Mouse (Mus musculus): ENCODE results near the gene Casc3. TPM values are rescaled to one million over a fixed set of nuclear protein-coding genes. Genes with fewer than 3 reads are reported as not detected.

Casc3 gene
- polyA plus RNA-seq, 1 experiment from 2014 or later = 34.5 TPM

- ATAC-seq (replicated peaks; ENCODE audit: low FRiP score, low TSS enrichment, low read depth) (no peak), DNase-seq (ENCODE audit: low spot score) (no peak)
- H3K9ac ChIP-seq (ENCODE audit: low read length) = no peak overlapping the region
- peaks cover 47% of the 10 kb centered on the region for H3K36me3 ChIP-seq (ENCODE audit: control insufficient read depth, insufficient read depth, low read length)
- H3K9me3 ChIP-seq (ENCODE audit: control insufficient read depth, low read length) = no peaks in the 10 kb centered on the region
- no peak overlapping the region for H3K4me2 ChIP-seq (ENCODE audit: low read length)
- no peak overlapping the region for H3K27ac ChIP-seq (ENCODE audit: low read depth)
- H3K4me3 ChIP-seq (ENCODE audit: low read depth, low read length) = no peak overlapping the region
- 59% methylated on average over 4 of the region's 4 CpGs for WGBS
- H3K27me3 ChIP-seq (replicated peaks; ENCODE audit: control insufficient read depth, insufficient read depth, low read length) = no peaks in the 10 kb centered on the region
- H3K4me1 ChIP-seq (replicated peaks; ENCODE audit: control insufficient read depth, insufficient read depth, low read length) = no peaks in the 10 kb centered on the region
These were observed 67.3 kb downstream of the Casc3 start for GRCm38 (mm10) chr11:98872040-98872439.

DNA sequence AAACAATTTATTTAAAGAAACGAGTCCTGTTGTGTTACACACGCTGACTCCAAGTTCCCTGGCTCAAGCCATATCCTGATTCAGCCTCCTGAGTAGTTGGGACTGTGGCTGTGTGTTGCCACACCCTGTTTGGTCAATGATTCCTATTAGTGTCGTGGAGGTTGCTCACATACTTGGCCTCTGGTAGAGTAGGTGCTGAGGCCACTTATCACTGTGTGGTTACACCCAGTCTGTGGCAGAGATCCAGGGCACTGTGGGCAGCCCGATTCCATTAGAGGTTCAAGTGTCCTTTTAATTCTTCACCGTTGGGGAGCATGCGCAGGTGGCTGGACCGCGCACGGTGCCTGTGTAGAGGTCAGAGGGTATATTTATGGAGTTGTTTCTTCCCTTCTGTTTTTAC, 69.2 kb downstream of the Casc3 start:
- no peaks in the 10 kb centered on the region for H3K4me1 ChIP-seq (replicated peaks; ENCODE audit: control insufficient read depth, insufficient read depth, low read length)
- peaks cover 29% of the 10 kb centered on the region for H3K36me3 ChIP-seq (ENCODE audit: control insufficient read depth, insufficient read depth, low read length)
- no peaks in the 10 kb centered on the region for H3K9me3 ChIP-seq (ENCODE audit: control insufficient read depth, low read length)
- no peak overlapping the region for H3K27ac ChIP-seq (ENCODE audit: low read depth)
- no peak overlapping the region for H3K4me3 ChIP-seq (ENCODE audit: low read depth, low read length)
- ATAC-seq (replicated peaks; ENCODE audit: low FRiP score, low TSS enrichment, low read depth) (no peak), DNase-seq (ENCODE audit: low spot score) (no peak)
- H3K27me3 ChIP-seq (replicated peaks; ENCODE audit: control insufficient read depth, insufficient read depth, low read length) = no peaks in the 10 kb centered on the region
- no peak overlapping the region for H3K4me2 ChIP-seq (ENCODE audit: low read length)
- WGBS = 88% methylated on average over 9 of the region's 9 CpGs
- no peak overlapping the region for H3K9ac ChIP-seq (ENCODE audit: low read length)

GRCm38 (mm10) chr11:98877001-98877400, 72.3 kb downstream of the Casc3 start:
- Histone ChIP-seq H3K4me2 (ENCODE audit: low read length) (no peak overlapping the region), H3K4me1 (replicated peaks; ENCODE audit: control insufficient read depth, insufficient read depth, low read length) (no peaks in the 10 kb centered on the region), H3K36me3 (ENCODE audit: control insufficient read depth, insufficient read depth, low read length) (peaks cover 20% of the 10 kb centered on the region; the same call in 1 of the 2 replicates), H3K27ac (ENCODE audit: low read depth) (no peak overlapping the region), H3K4me3 (ENCODE audit: low read depth, low read length) (no peak overlapping the region), H3K27me3 (replicated peaks; ENCODE audit: control insufficient read depth, insufficient read depth, low read length) (no peaks in the 10 kb centered on the region), H3K9ac (ENCODE audit: low read length) (no peak overlapping the region), H3K9me3 (ENCODE audit: control insufficient read depth, low read length) (no peaks in the 10 kb centered on the region)
- 84% methylated on average over 9 of the region's 9 CpGs for WGBS
- ATAC-seq (replicated peaks; ENCODE audit: low FRiP score, low TSS enrichment, low read depth) (no peak), DNase-seq (ENCODE audit: low spot score) (no peak)

Other genes starting within 250 kb of the Casc3 start
- gene Ormdl3, start 217.5 kb upstream of the Casc3 start, polyA plus RNA-seq (2014; fragmentation: Nextera tagmentation; extraction: Ambion mirVana) = 7.2 and 8.5 TPM in 2 replicates
- gene Lrrc3c, start 206.6 kb upstream of the Casc3 start, polyA plus RNA-seq (2014; fragmentation: Nextera tagmentation; extraction: Ambion mirVana) = not detected in 2 replicates
- 1.2 and 1.3 TPM in 2 replicates for gene Gm12355, start 179.2 kb upstream of the Casc3 start, polyA plus RNA-seq (2014; fragmentation: Nextera tagmentation; extraction: Ambion mirVana)
- not detected in 2 replicates for gene Gsdma3, start 178.5 kb upstream of the Casc3 start, polyA plus RNA-seq (2014; fragmentation: Nextera tagmentation; extraction: Ambion mirVana)
- gene Gsdma2, start 158.1 kb upstream of the Casc3 start, polyA plus RNA-seq (2014; fragmentation: Nextera tagmentation; extraction: Ambion mirVana) = not detected in 2 replicates
- gene Gsdma, start 140.6 kb upstream of the Casc3 start, polyA plus RNA-seq (2014; fragmentation: Nextera tagmentation; extraction: Ambion mirVana) = not detected in 2 replicates
- 141 and 149 TPM in 2 replicates for gene Psmd3, start 122.4 kb upstream of the Casc3 start, polyA plus RNA-seq (2014; fragmentation: Nextera tagmentation; extraction: Ambion mirVana)
- gene Csf3, start 103.6 kb upstream of the Casc3 start, polyA plus RNA-seq (2014; fragmentation: Nextera tagmentation; extraction: Ambion mirVana) = not detected in 2 replicates
- gene Med24, start 75.5 kb upstream of the Casc3 start, polyA plus RNA-seq (2014; fragmentation: Nextera tagmentation; extraction: Ambion mirVana) = 43.0 and 48.0 TPM in 2 replicates
- gene Thra, start 64.3 kb upstream of the Casc3 start, polyA plus RNA-seq (2014; fragmentation: Nextera tagmentation; extraction: Ambion mirVana) = 60.7 and 63.8 TPM in 2 replicates
- 2.5 and 2.8 TPM in 2 replicates for gene Nr1d1, start 29.6 kb upstream of the Casc3 start, polyA plus RNA-seq (2014; fragmentation: Nextera tagmentation; extraction: Ambion mirVana)
- gene Msl1, start 9.4 kb upstream of the Casc3 start, polyA plus RNA-seq (2014; fragmentation: Nextera tagmentation; extraction: Ambion mirVana) = 17.5 and 19.1 TPM in 2 replicates
- 1.5 and 2.2 TPM in 2 replicates for gene Rapgefl1, start 31.9 kb downstream of the Casc3 start, polyA plus RNA-seq (2014; fragmentation: Nextera tagmentation; extraction: Ambion mirVana)
- gene Wipf2, start 58.7 kb downstream of the Casc3 start, polyA plus RNA-seq (2014; fragmentation: Nextera tagmentation; extraction: Ambion mirVana) = 5.1 and 5.3 TPM in 2 replicates
- 32.5 and 32.9 TPM in 2 replicates for gene Cdc6, start 102.9 kb downstream of the Casc3 start, polyA plus RNA-seq (2014; fragmentation: Nextera tagmentation; extraction: Ambion mirVana)
- 42.4 and 43.6 TPM in 2 replicates for gene Rara, start 122.9 kb downstream of the Casc3 start, polyA plus RNA-seq (2014; fragmentation: Nextera tagmentation; extraction: Ambion mirVana)
- gene Gjd3, start 178.1 kb downstream of the Casc3 start, polyA plus RNA-seq (2014; fragmentation: Nextera tagmentation; extraction: Ambion mirVana) = 0.22 TPM in 1 of 2 replicates, not detected in the other
- 248 and 272 TPM in 2 replicates for gene Top2a, start 219.3 kb downstream of the Casc3 start, polyA plus RNA-seq (2014; fragmentation: Nextera tagmentation; extraction: Ambion mirVana)
- 467 and 480 TPM in 2 replicates for gene Igfbp4, start 236.3 kb downstream of the Casc3 start, polyA plus RNA-seq (2014; fragmentation: Nextera tagmentation; extraction: Ambion mirVana)